ENCODE assay signal across 18 mouse cellular contexts in genomic region chr16:7164153-7164737, GRCm38 (mm10).
DNase-seq lines count a peak whose midpoint lies in the region; ATAC-seq and TF ChIP-seq lines count a peak whose summit lies in the region.
"Had no signal": no experiment of that assay in that cellular context is flagged by ENCODE, and none has a peak within 500 bp of the region (broad histone marks: within the 10 kb centered on the region; RNA-seq: fewer than 3 reads in every experiment).

No protein-coding gene starts in this region.

- H3K36me3 ChIP-seq in hindbrain, embryonic 12.5 days: no peaks in the 10 kb centered on the region
- no peaks in the 10 kb centered on the region for H3K36me3 ChIP-seq in hindbrain, postnatal 0 days (ENCODE audit: insufficient read depth, low read length)
- no peaks in the 10 kb centered on the region for H3K36me3 ChIP-seq in hindbrain, embryonic 15.5 days
- no peaks in the 10 kb centered on the region for H3K36me3 ChIP-seq in neural tube, embryonic 14.5 days (ENCODE audit: control insufficient read depth, insufficient read depth, low read length)
- no peaks in the 10 kb centered on the region for H3K36me3 ChIP-seq in embryonic facial prominence, embryonic 10.5 days (replicated peaks)
- H3K36me3 ChIP-seq: embryonic facial prominence, embryonic 12.5 days had no signal

- no peak for TF ChIP-seq CTCF in hindbrain, postnatal 0 days (IDR thresholded peaks at IDR 0.05; ENCODE audit: low read depth)
- no peak for TF ChIP-seq CTCF in brain, embryonic 14.5 days (IDR thresholded peaks at IDR 0.05; ENCODE audit: borderline replicate concordance, extremely low read depth, insufficient read depth, insufficient read length)

- 70% methylated on average over 8 of the region's 8 CpGs for WGBS in hindbrain, embryonic 12.5 days
- WGBS in hindbrain, postnatal 0 days: 63% methylated on average over 8 of the region's 8 CpGs
- 60% methylated on average over 8 of the region's 8 CpGs for WGBS in hindbrain, embryonic 15.5 days
- 40% methylated on average over 8 of the region's 8 CpGs for WGBS in neural tube, embryonic 14.5 days
- WGBS in embryonic facial prominence, embryonic 10.5 days: 65% methylated on average over 8 of the region's 8 CpGs

- no peak for TF ChIP-seq POLR2A in brain, embryonic 14.5 days (IDR thresholded peaks at IDR 0.05; ENCODE audit: borderline replicate concordance, extremely low read depth, insufficient read depth, insufficient read length, poor library complexity, severe bottlenecking)

- peaks cover 11% of the 10 kb centered on the region for H3K4me1 ChIP-seq in hindbrain, embryonic 12.5 days
- H3K4me1 ChIP-seq in hindbrain, postnatal 0 days (ENCODE audit: insufficient read depth, low read length): no peaks in the 10 kb centered on the region
- peaks cover 18% of the 10 kb centered on the region for H3K4me1 ChIP-seq in hindbrain, embryonic 15.5 days (replicated peaks)
- peaks cover 21% of the 10 kb centered on the region for H3K4me1 ChIP-seq in neural tube, embryonic 14.5 days (ENCODE audit: control insufficient read depth, insufficient read depth, low read length)
- peaks cover 6% of the 10 kb centered on the region for H3K4me1 ChIP-seq in embryonic facial prominence, embryonic 10.5 days

- H3K4me3 ChIP-seq in hindbrain, embryonic 12.5 days: no peak overlapping the region
- H3K4me3 ChIP-seq in hindbrain, postnatal 0 days (ENCODE audit: low read length): no peak overlapping the region
- no peak overlapping the region for H3K4me3 ChIP-seq in hindbrain, embryonic 15.5 days
- H3K4me3 ChIP-seq in neural tube, embryonic 14.5 days (ENCODE audit: low read depth, low read length): no peak overlapping the region
- H3K4me3 ChIP-seq in embryonic facial prominence, embryonic 10.5 days: no peak overlapping the region
- H3K4me3 ChIP-seq: embryonic facial prominence, embryonic 12.5 days; erythroblast, embryonic 14.5 days; heart, adult 2 months; myocyte had no signal

- H3K9ac ChIP-seq in hindbrain, embryonic 12.5 days: no peak overlapping the region
- no peak overlapping the region for H3K9ac ChIP-seq in hindbrain, postnatal 0 days (replicated peaks; ENCODE audit: low read length)
- no peak overlapping the region for H3K9ac ChIP-seq in hindbrain, embryonic 15.5 days
- no peak overlapping the region for H3K9ac ChIP-seq in neural tube, embryonic 14.5 days (replicated peaks; ENCODE audit: low read depth, low read length)
- H3K9ac ChIP-seq: embryonic facial prominence, embryonic 12.5 days had no signal

- H3K4me2 ChIP-seq in hindbrain, embryonic 12.5 days (replicated peaks): no peak overlapping the region
- H3K4me2 ChIP-seq in hindbrain, postnatal 0 days (ENCODE audit: low read depth, low read length): no peak overlapping the region
- no peak overlapping the region for H3K4me2 ChIP-seq in hindbrain, embryonic 15.5 days
- H3K4me2 ChIP-seq in neural tube, embryonic 14.5 days (ENCODE audit: low read depth, low read length): no peak overlapping the region
- H3K4me2 ChIP-seq: embryonic facial prominence, embryonic 12.5 days had no signal

- H3K27ac ChIP-seq in hindbrain, embryonic 12.5 days: peak overlapping the region; percentile 56
- no peak overlapping the region for H3K27ac ChIP-seq in hindbrain, postnatal 0 days
- H3K27ac ChIP-seq in hindbrain, embryonic 15.5 days (replicated peaks): peak overlapping the region; percentile 58
- peak overlapping the region; percentile 67 for H3K27ac ChIP-seq in neural tube, embryonic 14.5 days (ENCODE audit: low read depth, low read length)
- no peak overlapping the region for H3K27ac ChIP-seq in embryonic facial prominence, embryonic 10.5 days (replicated peaks)
- H3K27ac ChIP-seq: embryonic facial prominence, embryonic 12.5 days; heart, adult 2 months had no signal

- no peak for DNase-seq in hindbrain, postnatal 0 days (ENCODE audit: low spot score)
- DNase-seq in brain, embryonic 14.5 days (ENCODE audit: low read depth): peak; percentile 82
- no peak for DNase-seq in adrenal gland, postnatal 14 days
- no peak for DNase-seq in embryonic facial prominence, embryonic 10.5 days (ENCODE audit: low spot score)
- DNase-seq: cerebellum, adult 9-11 months; gastrocnemius, postnatal 14 days; heart, adult 2 months; kidney, adult 11 months; kidney, postnatal 10 days; liver; lung, postnatal 14 days; thymus, postnatal 14 days had no signal

- no peaks in the 10 kb centered on the region for H3K27me3 ChIP-seq in hindbrain, embryonic 12.5 days
- H3K27me3 ChIP-seq in hindbrain, postnatal 0 days (ENCODE audit: insufficient read depth, low read length): no peaks in the 10 kb centered on the region
- H3K27me3 ChIP-seq in hindbrain, embryonic 15.5 days: no peaks in the 10 kb centered on the region
- H3K27me3 ChIP-seq in neural tube, embryonic 14.5 days (ENCODE audit: control insufficient read depth, insufficient read depth, low read length): no peaks in the 10 kb centered on the region
- no peaks in the 10 kb centered on the region for H3K27me3 ChIP-seq in embryonic facial prominence, embryonic 10.5 days (replicated peaks; ENCODE audit: low read depth, poor library complexity, severe bottlenecking)
- H3K27me3 ChIP-seq: embryonic facial prominence, embryonic 12.5 days had no signal

- 0 out of 2 replicates have a peak, but pooled peaks have one; percentile 54 for ATAC-seq in hindbrain, embryonic 12.5 days (ENCODE audit: low FRiP score)
- no peak for ATAC-seq in hindbrain, postnatal 0 days
- ATAC-seq in hindbrain, embryonic 15.5 days (ENCODE audit: low FRiP score, low read depth): no peak
- ATAC-seq in neural tube, embryonic 14.5 days (ENCODE audit: low read depth): no peak

- no peaks in the 10 kb centered on the region for H3K9me3 ChIP-seq in hindbrain, embryonic 12.5 days (replicated peaks)
- no peaks in the 10 kb centered on the region for H3K9me3 ChIP-seq in hindbrain, postnatal 0 days (ENCODE audit: low read length)
- H3K9me3 ChIP-seq in hindbrain, embryonic 15.5 days: no peaks in the 10 kb centered on the region
- no peaks in the 10 kb centered on the region for H3K9me3 ChIP-seq in neural tube, embryonic 14.5 days (ENCODE audit: control insufficient read depth, low read length)
- H3K9me3 ChIP-seq in embryonic facial prominence, embryonic 10.5 days: no peaks in the 10 kb centered on the region
- H3K9me3 ChIP-seq: embryonic facial prominence, embryonic 12.5 days had no signal

Comparison
In these comparisons a context has a peak if more than half of its experiments do, and no peak if none do; other contexts are left out.
1. H3K27ac ChIP-seq: peak in hindbrain, embryonic 12.5 days (single experiment), hindbrain, embryonic 15.5 days (single experiment) and neural tube, embryonic 14.5 days (single experiment); none in hindbrain, postnatal 0 days (single experiment) and embryonic facial prominence, embryonic 10.5 days (single experiment).